Mouse (Mus musculus) limb, embryonic 14.5 days (tissue): ENCODE measurements around the gene Zdhhc11. TPM values are rescaled to one million over a fixed set of nuclear protein-coding genes. Genes with fewer than 3 reads are reported as not detected.

Source experiments
- ATAC-seq: fragments of 200-750 bp; cut with Nextera tagmentation; 2 replicates; pipeline ENCODE4 v1.8.0; 2017; ENCODE audit warnings: low read depth, moderate number of reproducible peaks, moderate TSS enrichment; ENCODE audit not compliant: low FRiP score
- DNase-seq: peaks from one replicate; pipeline ENCODE4 v3.0.0-alpha.2; 2015; ENCODE audit warnings: low spot score
- H3K27ac ChIP-seq: fragments of 300-500 bp; sonication (generic); replicated peaks from 2 replicates; pipeline ENCODE4 v1.5.1; 2014; ENCODE audit warnings: low read depth, mild to moderate bottlenecking, low read length, moderate library complexity, mixed read lengths
- H3K27me3 ChIP-seq: fragments of 300-500 bp; sonication (generic); 2 replicates; pipeline ENCODE4 v1.6.1; 2014; ENCODE audit warnings: low read length, mixed read lengths; ENCODE audit not compliant: control insufficient read depth, insufficient read depth
- H3K36me3 ChIP-seq: fragments of 300-500 bp; sonication (generic); 2 replicates; pipeline ENCODE4 v1.6.1; 2014; ENCODE audit warnings: mild to moderate bottlenecking, low read length, moderate library complexity, mixed read lengths; ENCODE audit not compliant: control insufficient read depth, insufficient read depth
- H3K4me1 ChIP-seq: fragments of 300-500 bp; sonication (generic); 2 replicates; pipeline ENCODE4 v1.6.1; 2014; ENCODE audit warnings: antibody characterized with exemption, low read length, mixed read lengths; ENCODE audit not compliant: control insufficient read depth, insufficient read depth
- H3K4me2 ChIP-seq: fragments of 300-500 bp; sonication (generic); replicated peaks from 2 replicates; pipeline ENCODE4 v1.6.1; 2014; ENCODE audit warnings: low read depth, mild to moderate bottlenecking, low read length, moderate library complexity; ENCODE audit not compliant: severe bottlenecking
- H3K4me3 ChIP-seq: fragments of 300-500 bp; sonication (generic); replicated peaks from 2 replicates; pipeline ENCODE4 v1.5.1; 2014; ENCODE audit warnings: low read length
- H3K9ac ChIP-seq: fragments of 300-500 bp; sonication (generic); 2 replicates; pipeline ENCODE4 v1.6.1; 2014; ENCODE audit warnings: mild to moderate bottlenecking, low read depth, low read length, moderate library complexity; ENCODE audit not compliant: severe bottlenecking
- H3K9me3 ChIP-seq: fragments of 300-500 bp; sonication (generic); 2 replicates; pipeline ENCODE4 v1.6.1; 2016; ENCODE audit warnings: low read length; ENCODE audit not compliant: control insufficient read depth
- POLR2A ChIP-seq: fragments of 200-500 bp; IDR thresholded peaks from 2 replicates; pipeline ENCODE4 v1.8.0; 2012; ENCODE audit warnings: inconsistent platforms, mild to moderate bottlenecking, moderate library complexity, borderline replicate concordance; ENCODE audit not compliant: insufficient read depth, insufficient read length; ENCODE audit errors: extremely low read depth
- WGBS: fragments of 180-500 bp; shearing (Covaris S2); extraction: QIAGEN DNeasy Blood & Tissue Kit; methylation state at CpG from one replicate; pipeline ENCODE4 v1.1.7; 2014; 5-methylcytosine and 5-hydroxymethylcytosine counted together
- polyA plus RNA-seq, 2 experiments: library from polyadenylated mRNA; depleted of rRNA in 1 of 2; stranded (reverse) in 1 of 2; unstranded in 1 of 2; fragments of >200 nt; fragmentation: Nextera tagmentation in 1 of 2; extraction: Ambion mirVana in 1 of 2; gene quantifications; 2 replicates each; pipeline versions ENCODE4 v1.2.1 to v1.2.3; 2012 to 2014

Zdhhc11 gene
- polyA plus RNA-seq, 2 experiments = not detected

- Histone ChIP-seq H3K4me2 (no peak overlapping the region), H3K9me3 (no peaks in the 10 kb centered on the region), H3K27ac (no peak overlapping the region), H3K4me1 (0 out of 2 replicates have a peak, but pooled peaks cover 3% of the 10 kb centered on the region), H3K9ac (no peak overlapping the region), H3K27me3 (no peaks in the 10 kb centered on the region), H3K4me3 (no peak overlapping the region), H3K36me3 (no peaks in the 10 kb centered on the region)
- DNase-seq (peak; percentile 55), ATAC-seq (0 out of 2 replicates have a peak, but pooled peaks have one; percentile 44)
- 12% methylated on average over 2 of the region's 2 CpGs for WGBS
- TF ChIP-seq POLR2A = no peak
These were observed 62.6 kb downstream of the Zdhhc11 start for GRCm38 (mm10) chr13:74026215-74026614.

DNA sequence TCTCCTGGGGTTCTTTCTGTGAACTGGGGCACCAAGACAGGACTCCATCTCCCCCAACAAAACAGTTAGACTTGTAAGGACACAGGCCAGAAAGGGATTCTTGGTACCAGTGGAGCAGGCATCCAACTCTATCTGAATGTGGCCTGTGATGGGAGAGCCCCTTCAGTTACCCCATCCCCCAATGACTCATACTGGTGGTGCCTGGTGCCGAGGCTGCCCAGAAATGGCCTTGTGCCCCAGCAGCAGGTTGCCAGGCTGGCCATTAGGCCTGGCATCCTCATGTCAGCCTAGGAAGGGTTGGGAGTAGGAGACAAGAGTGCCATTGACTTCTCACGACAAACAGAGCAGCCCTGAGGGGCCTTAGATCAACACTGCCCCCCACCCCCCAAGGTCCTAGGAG, 64.5 kb downstream of the Zdhhc11 start:
- Histone ChIP-seq H3K27ac (no peak overlapping the region), H3K4me1 (0 out of 2 replicates have a peak, but pooled peaks cover 3% of the 10 kb centered on the region), H3K27me3 (no peaks in the 10 kb centered on the region), H3K36me3 (no peaks in the 10 kb centered on the region), H3K9me3 (no peaks in the 10 kb centered on the region), H3K4me2 (no peak overlapping the region), H3K9ac (no peak overlapping the region), H3K4me3 (no peak overlapping the region)
- 82% methylated on average over 2 of the region's 2 CpGs for WGBS
- ATAC-seq (no peak), DNase-seq (no peak)
- TF ChIP-seq POLR2A = no peak

DNA sequence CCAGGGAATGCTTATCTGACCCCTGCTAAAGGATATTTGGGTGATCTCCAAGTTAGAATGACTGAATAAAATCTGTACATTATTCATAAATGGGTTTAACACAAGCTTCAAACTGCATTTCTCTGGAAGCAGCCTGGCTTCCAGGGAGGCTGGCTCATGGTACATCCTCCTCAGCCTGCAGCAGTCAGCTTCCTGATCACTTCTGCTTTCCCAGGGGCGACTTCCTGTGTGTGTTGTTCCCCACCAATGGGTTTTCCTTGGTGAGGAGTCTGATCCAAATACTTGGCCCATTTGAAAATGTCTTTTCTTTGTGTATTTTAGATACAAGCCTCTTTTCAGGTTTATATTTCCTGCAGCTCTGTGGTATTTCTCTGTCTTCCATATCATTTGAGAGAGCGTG, 65.4 kb downstream of the Zdhhc11 start:
- no peak for TF ChIP-seq POLR2A
- Histone ChIP-seq H3K4me3 (no peak overlapping the region), H3K27ac (no peak overlapping the region), H3K9ac (no peak overlapping the region), H3K27me3 (no peaks in the 10 kb centered on the region), H3K36me3 (no peaks in the 10 kb centered on the region), H3K9me3 (no peaks in the 10 kb centered on the region), H3K4me1 (0 out of 2 replicates have a peak, but pooled peaks cover 3% of the 10 kb centered on the region), H3K4me2 (no peak overlapping the region)
- DNase-seq (no peak), ATAC-seq (no peak)
- 86% methylated on average over 2 of the region's 2 CpGs for WGBS

DNA sequence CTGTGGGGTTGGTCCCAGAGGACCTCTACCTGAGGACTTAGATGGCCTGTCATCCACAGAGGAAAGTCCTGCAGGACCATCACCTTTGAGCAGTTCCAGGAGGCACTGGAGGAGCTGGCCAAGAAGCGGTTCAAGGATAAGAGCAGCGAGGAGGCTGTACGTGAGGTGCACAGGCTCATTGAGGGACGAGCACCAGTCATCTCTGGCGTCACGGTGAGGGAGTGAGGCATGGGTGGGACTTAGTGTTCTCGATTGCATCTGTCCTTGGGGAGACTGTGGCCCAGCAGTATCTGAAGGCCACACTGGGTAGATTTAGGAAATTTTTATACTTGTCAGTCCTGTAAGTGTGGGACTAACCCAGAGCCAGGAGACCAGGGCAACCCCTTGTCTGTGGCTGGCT, 67.0 kb downstream of the Zdhhc11 start:
- 89% methylated on average over 7 of the region's 7 CpGs for WGBS
- Histone ChIP-seq H3K9me3 (no peaks in the 10 kb centered on the region), H3K36me3 (peaks cover 3% of the 10 kb centered on the region; the same call in 1 of the 2 replicates), H3K9ac (no peak overlapping the region), H3K4me2 (no peak overlapping the region), H3K27ac (no peak overlapping the region), H3K4me1 (no peaks in the 10 kb centered on the region), H3K4me3 (no peak overlapping the region), H3K27me3 (no peaks in the 10 kb centered on the region)
- no peak for ATAC-seq
- no peak for DNase-seq
- no peak for TF ChIP-seq POLR2A

DNA sequence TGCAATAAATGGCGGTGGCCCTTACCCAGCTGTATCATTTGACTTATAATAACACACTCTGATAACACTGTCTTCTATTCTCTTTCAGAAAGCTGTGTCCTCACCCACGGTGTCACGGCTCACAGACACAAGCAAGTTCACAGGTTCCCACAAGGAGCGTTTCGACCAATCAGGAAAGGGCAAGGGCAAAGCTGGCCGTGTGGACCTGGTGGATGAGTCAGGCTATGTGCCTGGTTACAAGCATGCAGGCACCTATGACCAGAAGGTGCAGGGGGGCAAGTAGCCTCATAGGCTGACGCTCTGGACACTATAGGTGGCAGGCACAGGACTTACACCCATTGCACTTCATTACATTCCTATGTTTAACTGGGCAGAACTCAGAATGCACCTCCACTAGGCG, 67.5 kb downstream of the Zdhhc11 start:
- WGBS = 83% methylated on average over 8 of the region's 8 CpGs
- H3K9ac ChIP-seq = no peak overlapping the region
- H3K27me3 ChIP-seq = no peaks in the 10 kb centered on the region
- no peaks in the 10 kb centered on the region for H3K4me1 ChIP-seq
- H3K4me3 ChIP-seq = no peak overlapping the region
- TF ChIP-seq POLR2A = no peak
- DNase-seq (no peak), ATAC-seq (no peak)
- no peaks in the 10 kb centered on the region for H3K9me3 ChIP-seq
- no peak overlapping the region for H3K27ac ChIP-seq
- H3K36me3 ChIP-seq = peaks cover 7% of the 10 kb centered on the region; the same call in 1 of the 2 replicates
- no peak overlapping the region for H3K4me2 ChIP-seq

- Histone ChIP-seq H3K4me2 (no peak overlapping the region), H3K36me3 (peaks cover 33% of the 10 kb centered on the region), H3K4me1 (no peaks in the 10 kb centered on the region), H3K9me3 (no peaks in the 10 kb centered on the region), H3K9ac (no peak overlapping the region), H3K27me3 (no peaks in the 10 kb centered on the region), H3K27ac (no peak overlapping the region), H3K4me3 (no peak overlapping the region)
- no peak for ATAC-seq
- no peak for TF ChIP-seq POLR2A
- no peak for DNase-seq
- 59% methylated on average over 2 of the region's 2 CpGs for WGBS
These were observed 71.1 kb downstream of the Zdhhc11 start for GRCm38 (mm10) chr13:74034756-74035155.
